Mouse (Mus musculus) urinary bladder, postnatal 10 days (tissue): ENCODE results near the gene Olfr1394.
"Not testable (repeated sequence)": the region's sequence is repeated elsewhere in the genome, so short reads cannot be mapped to it uniquely, and the experiment has no call there.

Experiments
- DNase-seq: peaks from one replicate; pipeline ENCODE4 v3.0.0; 2022; ENCODE audit warnings: low spot score

The Olfr1394 gene

DNA sequence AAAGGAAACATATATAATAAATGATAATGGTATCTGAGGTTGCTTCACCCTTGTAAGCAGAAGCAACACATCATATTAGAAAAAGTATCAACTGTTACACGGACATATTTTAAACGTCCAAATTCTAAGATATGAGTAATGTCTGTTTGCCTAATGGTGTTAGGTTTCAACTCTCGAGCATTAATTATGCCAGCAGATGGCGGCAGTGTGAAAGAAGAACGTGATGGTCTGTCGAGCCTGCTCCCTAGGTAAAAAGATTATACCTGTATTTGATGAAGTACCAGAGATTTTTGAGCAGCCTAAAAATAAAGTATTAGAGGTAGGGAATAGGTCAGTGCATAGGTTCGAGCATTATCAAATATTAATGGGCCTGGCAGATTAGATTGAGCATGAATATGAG is 35.6 kb downstream of the Olfr1394 start:
- no peak for DNase-seq

DNA sequence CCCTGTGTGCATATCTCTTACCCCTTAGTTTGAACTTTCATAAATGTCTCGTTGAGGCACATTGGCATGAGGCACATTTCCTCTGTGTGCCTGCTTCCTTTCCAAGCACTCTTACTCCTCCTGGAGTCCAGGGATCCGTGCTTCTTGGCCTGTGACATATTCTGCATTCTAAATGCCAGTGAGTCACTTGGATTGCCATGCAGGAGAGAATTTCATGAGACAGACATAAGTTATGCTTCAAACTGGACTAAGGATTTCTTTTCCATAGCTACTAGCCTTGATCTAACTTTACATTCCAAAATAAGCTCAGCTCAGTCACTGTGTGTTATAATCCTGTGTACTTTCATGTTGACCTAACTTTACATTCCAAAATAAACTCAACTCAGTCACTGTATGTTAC is 36.9 kb downstream of the Olfr1394 start:
- DNase-seq = no peak

DNA sequence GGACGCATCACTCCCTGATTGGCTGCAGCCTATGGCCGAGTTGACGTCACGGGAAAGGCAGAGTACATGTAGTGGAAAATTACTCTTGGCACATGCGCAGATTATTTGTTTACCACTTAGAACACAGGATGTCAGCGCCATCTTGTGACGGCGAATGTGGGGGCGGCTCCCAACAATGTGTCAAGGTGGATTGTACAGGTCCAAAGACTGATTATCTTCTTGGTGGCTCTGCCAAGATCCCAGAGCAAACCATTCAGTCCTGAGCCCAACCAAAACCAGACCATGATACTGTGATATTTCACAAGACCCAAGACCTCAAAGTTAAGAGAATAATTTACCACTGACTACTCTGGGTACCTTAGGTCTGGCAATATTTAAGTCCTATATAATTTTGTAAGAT is 40.6 kb downstream of the Olfr1394 start:
- DNase-seq = not testable (repeated sequence)

DNA sequence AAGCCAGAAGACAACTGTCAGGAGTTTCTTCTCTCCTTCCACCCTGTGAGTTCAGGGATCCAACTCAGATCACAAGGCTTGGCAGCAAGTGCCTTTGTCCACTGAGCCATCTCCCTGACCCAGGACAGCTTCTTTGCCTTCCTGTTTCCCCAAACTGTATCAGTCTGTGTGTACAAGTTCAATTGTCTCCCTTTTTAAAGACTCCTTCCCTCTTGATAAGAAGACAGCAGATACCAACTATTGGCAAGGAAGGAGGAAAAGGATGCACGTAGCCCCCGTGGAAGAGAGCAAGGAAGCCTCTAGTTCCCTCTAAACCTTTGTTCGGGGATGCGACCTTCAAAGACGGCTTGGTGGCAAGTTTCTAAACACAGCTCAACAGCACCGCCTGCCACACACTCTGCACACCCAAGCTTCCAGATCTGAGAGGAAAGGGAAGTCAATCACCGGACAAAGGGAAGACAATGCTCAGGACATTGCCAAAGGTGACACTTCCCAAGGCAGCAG is 41.7 kb downstream of the Olfr1394 start:
- DNase-seq = no peak

DNA sequence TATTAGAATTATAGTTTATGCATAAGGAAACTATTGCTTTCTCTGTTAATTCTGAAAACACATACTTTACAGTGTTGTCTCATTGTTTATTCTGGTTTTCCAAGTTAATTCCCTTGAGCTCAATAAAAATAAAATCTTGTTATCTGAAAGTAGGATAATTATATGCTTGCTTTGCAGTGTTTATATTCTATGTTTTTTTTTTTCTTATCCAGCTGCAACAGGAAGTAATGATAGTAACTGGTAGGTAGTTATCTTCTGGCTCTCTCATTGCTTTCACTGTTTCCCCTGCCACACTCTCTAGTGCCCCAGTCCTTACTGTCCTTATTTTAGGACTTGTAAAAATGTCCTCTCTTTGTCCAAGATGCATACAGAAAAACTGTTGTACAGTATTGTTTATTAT is 46.5 kb downstream of the Olfr1394 start:
- DNase-seq = no peak

DNA sequence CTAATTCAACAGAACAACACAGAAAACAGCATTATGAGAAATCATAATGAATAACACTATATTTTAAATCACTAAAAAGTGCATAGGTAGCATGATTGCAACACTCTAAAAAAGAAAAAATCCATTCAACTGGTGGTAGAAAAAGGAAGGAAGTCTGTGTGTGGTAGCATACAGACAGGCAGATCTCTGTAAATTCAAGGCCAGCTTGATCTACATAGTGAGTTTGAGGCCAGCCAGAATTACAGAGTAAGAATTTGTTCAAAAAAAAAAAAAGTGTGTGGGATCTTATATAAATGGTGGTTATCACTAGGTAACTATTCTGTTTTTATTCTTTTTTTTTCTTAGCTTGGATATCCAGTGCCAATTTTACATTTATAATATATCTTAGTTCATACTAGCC is 47.0 kb downstream of the Olfr1394 start:
- DNase-seq = no peak

DNA sequence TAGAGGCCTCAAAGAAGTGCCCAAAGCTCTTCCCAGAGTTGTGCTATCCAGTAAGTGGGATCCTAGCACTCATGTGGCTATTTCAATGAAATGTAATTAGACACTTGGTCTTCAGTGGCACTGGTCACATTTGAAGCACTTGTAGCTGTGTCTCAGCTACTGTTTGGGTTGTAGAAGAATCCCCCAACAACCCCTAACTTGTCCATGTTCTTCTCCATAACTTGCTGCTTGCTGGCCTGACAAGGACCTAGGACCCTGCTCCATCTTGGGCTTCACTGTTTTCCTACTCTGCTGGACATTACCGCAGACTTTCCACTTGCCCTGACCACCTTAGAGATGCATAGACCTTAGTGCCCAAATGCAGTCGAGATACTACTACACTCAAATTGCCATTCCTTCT is 47.9 kb downstream of the Olfr1394 start:
- no peak for DNase-seq

DNA sequence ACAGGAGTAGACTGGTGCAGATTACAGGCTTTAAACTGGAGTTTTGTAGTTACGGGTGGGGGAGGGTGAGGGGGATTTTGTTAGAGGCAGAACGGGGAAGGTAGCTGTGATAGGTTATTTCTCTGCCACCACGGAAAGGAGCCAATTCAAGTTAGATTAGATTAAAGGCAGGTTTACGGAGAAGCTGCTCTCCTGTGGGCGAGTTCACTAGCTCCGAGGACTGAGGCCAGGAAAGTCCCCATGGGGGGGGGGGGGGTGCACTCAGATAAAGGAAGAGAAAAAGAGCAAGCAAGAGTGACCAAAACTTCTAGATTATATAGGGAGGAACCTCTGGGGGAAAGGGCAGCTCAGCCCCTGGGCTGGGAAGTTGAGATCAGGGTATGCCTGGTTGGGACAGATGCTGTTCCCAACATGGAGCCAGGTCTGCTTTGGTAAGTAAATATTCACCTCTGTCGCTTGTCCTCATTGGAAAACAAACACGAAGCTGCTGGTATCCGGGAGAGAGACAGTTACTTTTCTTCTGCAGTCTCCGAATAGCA is 48.4 kb downstream of the Olfr1394 start:
- DNase-seq = no peak

DNA sequence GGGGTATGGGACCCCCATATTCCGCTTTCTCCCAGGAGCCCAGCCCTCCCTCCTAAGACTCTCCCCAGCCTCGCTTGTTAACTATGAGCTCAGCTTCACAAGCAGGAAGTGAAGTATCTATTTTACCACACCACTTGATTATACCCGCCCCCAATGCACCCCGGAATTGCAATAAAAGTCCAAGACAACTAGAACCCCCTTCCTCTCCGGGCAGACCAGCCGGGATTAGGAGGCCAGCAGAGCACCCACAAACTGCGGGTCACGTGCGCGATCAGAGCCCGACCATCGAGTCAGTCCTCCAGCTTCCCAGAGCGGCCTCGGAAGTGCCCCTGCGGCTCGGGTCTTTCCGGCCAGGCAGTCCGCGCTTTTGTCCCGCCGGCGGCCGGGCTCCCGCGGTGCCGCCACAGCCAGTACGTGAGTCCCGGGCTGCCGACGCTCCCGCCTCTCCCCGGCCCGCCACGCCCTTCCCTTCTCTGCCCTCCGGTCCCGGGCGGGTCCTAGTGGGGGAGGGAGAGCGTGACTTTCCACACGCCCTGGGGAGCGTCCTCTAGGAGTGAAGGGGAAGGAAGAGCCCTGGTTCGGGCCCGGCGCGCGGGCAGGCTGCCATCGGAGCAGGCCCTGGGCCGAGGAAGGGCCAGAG is 49.1 kb downstream of the Olfr1394 start, which contains the start of gene Zfp62:
TSS of gene Zfp62 (plus strand) at position 164 of the 640 bp plus-strand sequence.
- peak; percentile 79 for DNase-seq

DNA sequence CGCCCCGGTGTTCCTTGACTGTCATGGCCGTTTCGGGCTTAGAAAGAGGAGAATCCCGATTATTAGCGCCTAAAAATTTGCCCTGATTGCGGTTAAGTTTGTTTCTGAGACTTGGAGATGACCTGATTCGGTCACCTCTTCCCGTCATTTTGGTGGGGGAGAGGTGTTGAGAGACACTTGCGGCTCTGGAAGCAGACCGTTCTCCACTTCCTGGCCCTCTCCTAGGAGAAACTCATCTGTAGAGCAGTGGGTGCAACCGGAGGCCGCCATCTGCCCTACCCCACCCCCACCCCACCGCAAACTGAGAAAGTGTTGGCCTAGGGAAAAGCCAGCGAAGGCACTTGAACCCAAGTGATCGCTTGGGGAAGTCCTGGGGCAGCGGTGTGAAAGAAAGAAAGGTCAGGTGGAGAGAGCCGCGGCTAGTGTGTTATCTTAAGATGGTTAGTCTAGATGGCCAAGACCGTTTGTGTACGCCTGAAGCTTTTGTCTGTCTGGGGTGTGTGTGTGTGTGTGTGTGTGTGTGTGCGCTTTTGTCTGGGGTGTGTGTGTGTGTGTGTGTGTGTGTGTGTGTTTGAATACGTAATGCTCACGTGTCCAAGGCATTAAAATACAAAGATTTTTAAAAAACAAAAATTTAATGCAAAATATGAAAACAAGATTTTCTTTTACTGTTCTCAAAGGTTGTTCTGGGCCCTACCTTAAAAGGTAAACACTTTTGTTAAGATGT is 49.8 kb downstream of the Olfr1394 start:
- no peak for DNase-seq

DNA sequence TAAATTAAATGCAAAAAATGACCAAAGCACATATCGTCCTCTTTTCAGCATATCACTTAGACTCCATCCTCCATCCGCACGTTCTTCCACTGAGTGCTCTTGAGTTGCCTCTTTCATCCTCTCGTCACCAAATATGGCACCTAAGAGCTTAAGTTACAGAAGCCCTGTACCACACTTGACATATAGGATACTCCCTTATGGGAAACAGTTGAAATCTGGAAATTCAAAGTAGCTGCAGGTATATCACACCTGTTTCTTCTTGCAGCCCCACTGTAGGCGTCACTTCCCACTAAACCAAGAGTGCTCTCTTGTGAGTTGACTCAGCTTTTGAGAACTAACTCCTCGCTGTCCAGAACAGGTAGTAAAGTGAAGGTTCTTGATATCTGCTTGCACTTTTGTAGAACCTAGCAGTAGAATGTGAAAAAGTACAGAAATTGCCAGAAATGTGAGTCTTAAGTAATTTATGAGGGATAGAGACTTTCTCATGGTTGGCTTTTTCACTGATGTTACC is 51.0 kb downstream of the Olfr1394 start:
- DNase-seq = no peak

DNA sequence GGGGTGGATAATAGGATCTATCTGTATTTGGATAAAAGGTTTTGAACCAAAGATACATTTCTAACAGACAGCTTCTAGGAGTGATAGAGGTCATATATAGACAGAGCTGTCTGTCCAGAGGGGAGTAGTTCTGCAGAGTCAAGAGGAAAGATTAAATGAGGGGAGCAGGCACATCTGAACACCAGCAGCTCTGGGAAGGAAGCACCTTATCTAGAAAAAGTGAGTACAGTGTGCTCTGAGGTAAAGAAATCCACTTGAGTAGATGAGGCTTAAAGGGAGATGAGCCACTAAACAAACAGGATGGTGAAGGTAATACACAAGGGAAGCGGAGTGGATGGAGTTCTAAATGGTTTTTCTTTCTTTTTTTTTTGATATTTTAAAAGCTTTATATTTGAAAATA is 53.3 kb downstream of the Olfr1394 start:
- no peak for DNase-seq
